Comparison of ENCODE assay signal across 13 mouse cellular contexts in the genomic region with DNA sequence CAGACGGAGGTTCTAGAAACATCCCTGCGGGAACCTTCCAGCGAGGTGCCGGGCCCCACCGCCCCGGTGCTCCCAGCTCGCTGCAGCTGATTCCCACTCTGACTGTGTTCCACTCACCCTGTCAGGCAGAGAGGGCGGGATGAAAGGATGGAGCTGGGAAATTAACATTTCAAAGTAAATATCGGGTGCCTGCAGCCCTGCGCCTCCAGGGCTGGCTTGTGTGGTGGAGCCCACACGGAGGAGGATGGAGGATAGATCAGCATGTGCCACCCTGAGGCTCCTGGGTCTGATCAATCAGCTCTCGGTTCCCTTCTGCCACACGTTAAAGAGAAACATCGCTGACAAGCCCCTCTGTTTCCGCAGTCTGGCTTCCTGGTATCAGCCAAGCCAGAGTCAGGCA.
DNase-seq lines count a peak whose midpoint lies in the region; ATAC-seq and TF ChIP-seq lines count a peak whose summit lies in the region.
"Had no signal": no experiment of that assay in that cellular context is flagged by ENCODE, and none has a peak within 500 bp of the region (broad histone marks: within the 10 kb centered on the region; RNA-seq: fewer than 3 reads in every experiment).

No protein-coding gene starts in this region.

- no peak for TF ChIP-seq POLR2A in brain, embryonic 14.5 days (IDR thresholded peaks at IDR 0.05; ENCODE audit: borderline replicate concordance, extremely low read depth, insufficient read depth, insufficient read length, poor library complexity, severe bottlenecking)

- H3K9ac ChIP-seq in heart, embryonic 11.5 days (ENCODE audit: low read depth, low read length), result no peak overlapping the region
- H3K9ac ChIP-seq in hindbrain, embryonic 15.5 days, result no peak overlapping the region
- H3K9ac ChIP-seq in midbrain, postnatal 0 days (replicated peaks; ENCODE audit: low read length, poor library complexity, severe bottlenecking), result peak overlapping the region; percentile 14; the same call in 1 of the 2 replicates
- H3K9ac ChIP-seq: liver, postnatal 0 days had no signal

- no peak overlapping the region for H3K4me3 ChIP-seq in heart, embryonic 11.5 days (ENCODE audit: low read depth, low read length)
- H3K4me3 ChIP-seq in hindbrain, embryonic 15.5 days, result no peak overlapping the region
- no peak overlapping the region for H3K4me3 ChIP-seq in midbrain, postnatal 0 days (ENCODE audit: low read depth, low read length)

- H3K27me3 ChIP-seq in heart, embryonic 11.5 days (ENCODE audit: control insufficient read depth, insufficient read depth, low read length), result peaks cover 4% of the 10 kb centered on the region; the same call in 1 of the 2 replicates
- 0 out of 2 replicates have a peak, but pooled peaks cover 5% of the 10 kb centered on the region for H3K27me3 ChIP-seq in hindbrain, embryonic 15.5 days
- no peaks in the 10 kb centered on the region for H3K27me3 ChIP-seq in midbrain, postnatal 0 days (ENCODE audit: insufficient read depth, low read length)

- no peak for TF ChIP-seq CTCF in brain, embryonic 14.5 days (IDR thresholded peaks at IDR 0.05; ENCODE audit: borderline replicate concordance, extremely low read depth, insufficient read depth, insufficient read length)
- no peak for TF ChIP-seq CTCF in midbrain, postnatal 0 days (IDR thresholded peaks at IDR 0.05)

- peaks cover 14% of the 10 kb centered on the region for H3K4me1 ChIP-seq in heart, embryonic 11.5 days (ENCODE audit: control insufficient read depth, insufficient read depth, low read length)
- peaks cover 61% of the 10 kb centered on the region for H3K4me1 ChIP-seq in hindbrain, embryonic 15.5 days (replicated peaks)
- peaks cover 19% of the 10 kb centered on the region for H3K4me1 ChIP-seq in midbrain, postnatal 0 days (ENCODE audit: insufficient read depth, low read length)

- no peaks in the 10 kb centered on the region for H3K36me3 ChIP-seq in heart, embryonic 11.5 days (ENCODE audit: control insufficient read depth, insufficient read depth, low read length)
- H3K36me3 ChIP-seq in hindbrain, embryonic 15.5 days, result no peaks in the 10 kb centered on the region
- H3K36me3 ChIP-seq in midbrain, postnatal 0 days (ENCODE audit: insufficient read depth, low read length), result no peaks in the 10 kb centered on the region

- no peaks in the 10 kb centered on the region for H3K9me3 ChIP-seq in heart, embryonic 11.5 days (replicated peaks; ENCODE audit: control insufficient read depth, low read length)
- no peaks in the 10 kb centered on the region for H3K9me3 ChIP-seq in hindbrain, embryonic 15.5 days
- H3K9me3 ChIP-seq in midbrain, postnatal 0 days (ENCODE audit: low read length), result no peaks in the 10 kb centered on the region

- H3K27ac ChIP-seq in heart, embryonic 11.5 days (ENCODE audit: low read depth, low read length), result no peak overlapping the region
- 0 out of 2 replicates have a peak overlapping the region, but pooled peaks have one; percentile 2 for H3K27ac ChIP-seq in hindbrain, embryonic 15.5 days (replicated peaks)
- H3K27ac ChIP-seq in midbrain, postnatal 0 days (ENCODE audit: low read depth, low read length), result peak overlapping the region; percentile 4

- ATAC-seq in heart, embryonic 11.5 days (replicated peaks; ENCODE audit: insufficient number of reproducible peaks, low FRiP score, low TSS enrichment), result no peak
- ATAC-seq in hindbrain, embryonic 15.5 days (ENCODE audit: low FRiP score, low read depth), result no peak
- ATAC-seq in midbrain, postnatal 0 days (ENCODE audit: low FRiP score), result no peak
- ATAC-seq: liver, postnatal 0 days had no signal

- 12% methylated on average over 15 of the region's 15 CpGs for WGBS in heart, embryonic 11.5 days (ENCODE audit: insufficient replicate concordance)
- WGBS in hindbrain, embryonic 15.5 days, result 10% methylated on average over 15 of the region's 15 CpGs
- 7% methylated on average over 15 of the region's 15 CpGs for WGBS in midbrain, postnatal 0 days

- peak overlapping the region; percentile 19; the same call in 1 of the 2 replicates for H3K4me2 ChIP-seq in heart, embryonic 11.5 days
- 0 out of 2 replicates have a peak overlapping the region, but pooled peaks have one; percentile 5 for H3K4me2 ChIP-seq in hindbrain, embryonic 15.5 days
- peak overlapping the region; percentile 30 for H3K4me2 ChIP-seq in midbrain, postnatal 0 days (ENCODE audit: low read depth, low read length, poor library complexity, severe bottlenecking)

- DNase-seq in heart, postnatal 4 days, result no peak
- DNase-seq in brain, embryonic 14.5 days (ENCODE audit: low read depth), result peak; percentile 76
- no peak for DNase-seq in midbrain, postnatal 0 days (ENCODE audit: low spot score)
- DNase-seq in thymus, adult 18-20 months, result no peak
- no peak for DNase-seq in thymus, postnatal 0 days (ENCODE audit: low spot score)
- DNase-seq: cerebellum, postnatal 14 days; layer of hippocampus, adult 9-11 months; liver, postnatal 0 days; lung, postnatal 4 days; right cerebral cortex, postnatal 14 days; thymus, adult 2 months had no signal
